ENCODE assay signal across 7 mouse cellular contexts in the genomic region with DNA sequence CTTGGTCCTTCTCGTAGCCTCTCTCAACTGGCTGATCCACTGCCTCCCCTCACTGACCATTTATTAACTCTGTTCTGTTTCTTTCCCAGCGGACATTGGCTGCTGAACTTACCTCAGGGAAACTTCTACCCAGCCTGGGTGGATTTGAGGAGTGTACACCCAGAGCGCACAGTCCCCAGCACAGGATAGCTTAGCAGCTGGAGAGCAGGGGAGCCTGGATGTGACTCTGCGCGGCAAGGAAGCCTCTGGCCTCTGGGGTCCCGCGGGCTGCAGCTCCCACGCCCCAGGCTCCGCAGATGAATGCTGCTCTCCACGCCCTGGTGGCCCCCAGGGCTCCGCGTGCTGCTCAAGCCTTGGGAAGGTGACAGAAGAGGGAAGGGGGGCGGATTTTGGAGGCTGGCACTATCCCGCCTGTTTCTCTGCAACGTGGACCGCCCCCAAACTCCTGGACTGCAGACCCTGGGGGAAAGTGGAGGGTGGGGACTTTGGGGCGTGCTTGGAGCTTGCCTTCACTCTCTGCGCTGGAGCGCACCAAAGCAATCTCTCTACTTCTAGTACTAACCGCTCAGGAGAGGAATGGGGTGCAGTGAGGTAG. TPM values are rescaled to one million over a fixed set of nuclear protein-coding genes. Genes with fewer than 3 reads are reported as not detected.
DNase-seq lines count a peak whose midpoint lies in the region; ATAC-seq lines count a peak whose summit lies in the region.

A gene (minus strand): TSS at position 370 of the 595 bp plus-strand sequence.

- H3K9me3 ChIP-seq in heart, embryonic 13.5 days = no peaks in the 10 kb centered on the region
- no peaks in the 10 kb centered on the region for H3K9me3 ChIP-seq in limb, embryonic 10.5 days (replicated peaks)

- WGBS in heart, embryonic 13.5 days = 16% methylated on average over 20 of the region's 20 CpGs
- 15% methylated on average over 20 of the region's 20 CpGs for WGBS in limb, embryonic 10.5 days

- peak within 1 kb of the TSS; percentile 40 for H3K4me3 ChIP-seq in heart, embryonic 13.5 days
- peak within 1 kb of the TSS; percentile 28 for H3K4me3 ChIP-seq in limb, embryonic 10.5 days

- peak within 1 kb of the TSS; percentile 65 for H3K4me2 ChIP-seq in heart, embryonic 13.5 days

- H3K4me1 ChIP-seq in heart, embryonic 13.5 days = peaks cover 9% of the 10 kb centered on the region; the same call in 1 of the 2 replicates
- H3K4me1 ChIP-seq in limb, embryonic 10.5 days = peaks cover 7% of the 10 kb centered on the region

- no peaks in the 10 kb centered on the region for H3K36me3 ChIP-seq in heart, embryonic 13.5 days
- no peaks in the 10 kb centered on the region for H3K36me3 ChIP-seq in limb, embryonic 10.5 days

- peak; percentile 50 for DNase-seq in testis, postnatal 10 days (ENCODE audit: low spot score)
- DNase-seq in testis, postnatal 14 days (ENCODE audit: low spot score) = no peak
- peak; percentile 34 for DNase-seq in limb, embryonic 10.5 days (ENCODE audit: low spot score)
- no peak for DNase-seq in left cerebral cortex, postnatal 36 days (ENCODE audit: low spot score in 2 of 2)
- no peak for DNase-seq in frontal cortex, postnatal 10 days (ENCODE audit: low spot score in 2 of 2)
- DNase-seq in left cerebral cortex, adult 8-10 months (ENCODE audit: low spot score in 2 of 2) = no peak

- H3K27ac ChIP-seq in heart, embryonic 13.5 days (replicated peaks) = 0 out of 2 replicates have a peak within 1 kb of the TSS, but pooled peaks have one; percentile 8
- H3K27ac ChIP-seq in limb, embryonic 10.5 days = peak within 1 kb of the TSS; percentile 14; the same call in 1 of the 2 replicates

- peak within 1 kb of the TSS; percentile 60 for H3K9ac ChIP-seq in heart, embryonic 13.5 days

- peaks cover 20% of the 10 kb centered on the region for H3K27me3 ChIP-seq in heart, embryonic 13.5 days (replicated peaks)
- H3K27me3 ChIP-seq in limb, embryonic 10.5 days (ENCODE audit: low read depth, poor library complexity, severe bottlenecking) = peaks cover 23% of the 10 kb centered on the region

- intact Hi-C loops in left cerebral cortex, postnatal 36 days (cut with DNase I) = no loop called here

- no peak for ATAC-seq in heart, embryonic 13.5 days (ENCODE audit: extremely low read depth, insufficient number of reproducible peaks, low FRiP score, low TSS enrichment)

RNA-seq across cellular contexts. Expression of the gene that starts here (rescaled TPM):
- polyA plus RNA-seq in heart, embryonic 13.5 days (2015; fragmentation: Nextera tagmentation; extraction: Ambion mirVana) = 1.6 and 2.1 TPM in 2 replicates
- polyA plus RNA-seq in limb, embryonic 10.5 days (2016; fragmentation: Nextera tagmentation; extraction: Ambion mirVana) = 0.05 and 0.06 TPM in 2 replicates
- total RNA-seq in left cerebral cortex, postnatal 36 days (2021) = under 1 TPM; 0.32 to 0.45 TPM
- total RNA-seq in left cerebral cortex, adult 8-10 months (2022) = under 1 TPM; 0.41 to 0.70 (median 0.63) TPM

Comparison
In these comparisons a context has a peak if more than half of its experiments do, and no peak if none do; other contexts are left out.
1. Peak in DNase-seq, H3K4me3 ChIP-seq and H3K27ac ChIP-seq in limb, embryonic 10.5 days; RNA of the gene not detected or under 1 TPM.